Comparison of ENCODE assay signal across 18 mouse cellular contexts in genomic region chr4:10421354-10421753, GRCm38 (mm10).
DNase-seq lines count a peak whose midpoint lies in the region; ATAC-seq and TF ChIP-seq lines count a peak whose summit lies in the region.
"Had no signal": no experiment of that assay in that cellular context is flagged by ENCODE, and none has a peak within 500 bp of the region (broad histone marks: within the 10 kb centered on the region; RNA-seq: fewer than 3 reads in every experiment).

No protein-coding gene starts in this region.

- H3K36me3 ChIP-seq in forebrain, postnatal 0 days (ENCODE audit: insufficient read depth), result no peaks in the 10 kb centered on the region
- no peaks in the 10 kb centered on the region for H3K36me3 ChIP-seq in forebrain, embryonic 13.5 days (ENCODE audit: poor library complexity, severe bottlenecking)
- H3K36me3 ChIP-seq in kidney, postnatal 0 days (ENCODE audit: insufficient read depth, low read length), result no peaks in the 10 kb centered on the region
- no peaks in the 10 kb centered on the region for H3K36me3 ChIP-seq in lung, embryonic 14.5 days (ENCODE audit: insufficient read depth)
- H3K36me3 ChIP-seq: embryonic facial prominence, embryonic 12.5 days; hindbrain, embryonic 13.5 days; limb, embryonic 12.5 days; neural tube, embryonic 12.5 days had no signal

- peak; percentile 13 for DNase-seq in forebrain, postnatal 0 days
- peak; percentile 47 for DNase-seq in kidney, postnatal 0 days (ENCODE audit: low spot score)
- no peak for DNase-seq in kidney, postnatal 36 days
- DNase-seq in lung, embryonic 14.5 days, result peak; percentile 41
- no peak for DNase-seq in lung, postnatal 25 days (ENCODE audit: low spot score)
- peak; percentile 15 for DNase-seq in brain, embryonic 14.5 days (ENCODE audit: low read depth)
- no peak for DNase-seq in heart, adult 9 months (ENCODE audit: low spot score in 2 of 2)
- DNase-seq: cerebellum, adult 8-10 months; gastrocnemius, postnatal 10 days; heart, postnatal 10 days; lung, postnatal 4 days; right cerebral cortex, adult 18-20 months; thymus, postnatal 14 days had no signal

- ATAC-seq in forebrain, postnatal 0 days, result peak; percentile 56
- ATAC-seq in forebrain, embryonic 13.5 days, result no peak
- no peak for ATAC-seq in kidney, postnatal 0 days (replicated peaks; ENCODE audit: low FRiP score, low read depth)
- ATAC-seq in lung, embryonic 14.5 days (ENCODE audit: insufficient read depth), result no peak

- H3K27ac ChIP-seq in forebrain, postnatal 0 days (ENCODE audit: low read depth, low read length), result no peak overlapping the region
- H3K27ac ChIP-seq in forebrain, embryonic 13.5 days, result no peak overlapping the region
- no peak overlapping the region for H3K27ac ChIP-seq in kidney, postnatal 0 days
- H3K27ac ChIP-seq in lung, embryonic 14.5 days (ENCODE audit: low read depth), result no peak overlapping the region
- H3K27ac ChIP-seq: embryonic facial prominence, embryonic 12.5 days; hindbrain, embryonic 13.5 days; limb, embryonic 12.5 days; neural tube, embryonic 12.5 days had no signal

- no peaks in the 10 kb centered on the region for H3K27me3 ChIP-seq in forebrain, postnatal 0 days (ENCODE audit: insufficient read depth, low read length)
- H3K27me3 ChIP-seq in forebrain, embryonic 13.5 days, result no peaks in the 10 kb centered on the region
- H3K27me3 ChIP-seq in kidney, postnatal 0 days (ENCODE audit: insufficient read depth, low read length), result no peaks in the 10 kb centered on the region
- H3K27me3 ChIP-seq in lung, embryonic 14.5 days (ENCODE audit: insufficient read depth, low read length), result no peaks in the 10 kb centered on the region
- H3K27me3 ChIP-seq: embryonic facial prominence, embryonic 12.5 days; hindbrain, embryonic 13.5 days; limb, embryonic 12.5 days; neural tube, embryonic 12.5 days had no signal

- peak; percentile 44 for TF ChIP-seq CTCF in forebrain, postnatal 0 days (IDR thresholded peaks at IDR 0.05; ENCODE audit: low read depth)
- TF ChIP-seq CTCF in kidney, postnatal 0 days (IDR thresholded peaks at IDR 0.05; ENCODE audit: low read depth), result peak; percentile 47
- TF ChIP-seq CTCF in lung, embryonic 14.5 days (IDR thresholded peaks at IDR 0.05; ENCODE audit: low read depth), result peak; percentile 26; the same call in 1 of the 2 replicates
- TF ChIP-seq CTCF in brain, embryonic 14.5 days (IDR thresholded peaks at IDR 0.05; ENCODE audit: borderline replicate concordance, extremely low read depth, insufficient read depth, insufficient read length), result no peak

- H3K9me3 ChIP-seq in forebrain, postnatal 0 days (ENCODE audit: low read length), result no peaks in the 10 kb centered on the region
- H3K9me3 ChIP-seq in forebrain, embryonic 13.5 days (replicated peaks), result no peaks in the 10 kb centered on the region
- no peaks in the 10 kb centered on the region for H3K9me3 ChIP-seq in kidney, postnatal 0 days (replicated peaks; ENCODE audit: low read length)
- H3K9me3 ChIP-seq in lung, embryonic 14.5 days (ENCODE audit: low read depth, low read length), result no peaks in the 10 kb centered on the region
- H3K9me3 ChIP-seq: embryonic facial prominence, embryonic 12.5 days; hindbrain, embryonic 13.5 days; limb, embryonic 12.5 days; neural tube, embryonic 12.5 days had no signal

- 61% methylated on average over 1 of the region's 1 CpGs for WGBS in forebrain, postnatal 0 days
- WGBS in forebrain, embryonic 13.5 days, result 62% methylated on average over 1 of the region's 1 CpGs
- 38% methylated on average over 1 of the region's 1 CpGs for WGBS in kidney, postnatal 0 days
- WGBS in lung, embryonic 14.5 days, result 38% methylated on average over 1 of the region's 1 CpGs

- H3K4me2 ChIP-seq in forebrain, postnatal 0 days (ENCODE audit: low read depth), result no peak overlapping the region
- H3K4me2 ChIP-seq in forebrain, embryonic 13.5 days, result no peak overlapping the region
- no peak overlapping the region for H3K4me2 ChIP-seq in kidney, postnatal 0 days (ENCODE audit: low read length)
- no peak overlapping the region for H3K4me2 ChIP-seq in lung, embryonic 14.5 days
- H3K4me2 ChIP-seq: embryonic facial prominence, embryonic 12.5 days; hindbrain, embryonic 13.5 days; limb, embryonic 12.5 days; neural tube, embryonic 12.5 days had no signal

- H3K4me3 ChIP-seq in forebrain, postnatal 0 days (ENCODE audit: low read depth, low read length), result no peak overlapping the region
- H3K4me3 ChIP-seq in forebrain, embryonic 13.5 days, result no peak overlapping the region
- no peak overlapping the region for H3K4me3 ChIP-seq in kidney, postnatal 0 days (replicated peaks; ENCODE audit: low read depth, low read length)
- no peak overlapping the region for H3K4me3 ChIP-seq in lung, embryonic 14.5 days (ENCODE audit: low read depth, low read length)
- H3K4me3 ChIP-seq: embryonic facial prominence, embryonic 12.5 days; hindbrain, embryonic 13.5 days; limb, embryonic 12.5 days; neural tube, embryonic 12.5 days had no signal

- H3K9ac ChIP-seq in forebrain, postnatal 0 days, result no peak overlapping the region
- no peak overlapping the region for H3K9ac ChIP-seq in forebrain, embryonic 13.5 days
- H3K9ac ChIP-seq in kidney, postnatal 0 days (ENCODE audit: low read depth, low read length), result no peak overlapping the region
- H3K9ac ChIP-seq in lung, embryonic 14.5 days, result no peak overlapping the region
- H3K9ac ChIP-seq: embryonic facial prominence, embryonic 12.5 days; hindbrain, embryonic 13.5 days; limb, embryonic 12.5 days; neural tube, embryonic 12.5 days had no signal

- H3K4me1 ChIP-seq in forebrain, postnatal 0 days (ENCODE audit: insufficient read depth), result no peaks in the 10 kb centered on the region
- H3K4me1 ChIP-seq in forebrain, embryonic 13.5 days, result no peaks in the 10 kb centered on the region
- H3K4me1 ChIP-seq in kidney, postnatal 0 days (replicated peaks; ENCODE audit: insufficient read depth, low read length), result no peaks in the 10 kb centered on the region
- H3K4me1 ChIP-seq in lung, embryonic 14.5 days (ENCODE audit: insufficient read depth), result no peaks in the 10 kb centered on the region
- H3K4me1 ChIP-seq: embryonic facial prominence, embryonic 12.5 days; hindbrain, embryonic 13.5 days; limb, embryonic 12.5 days; neural tube, embryonic 12.5 days had no signal

- TF ChIP-seq POLR2A in brain, embryonic 14.5 days (IDR thresholded peaks at IDR 0.05; ENCODE audit: borderline replicate concordance, extremely low read depth, insufficient read depth, insufficient read length, poor library complexity, severe bottlenecking), result no peak

Comparison
In these comparisons a context has a peak if more than half of its experiments do, and no peak if none do; other contexts are left out.
1. DNase-seq: peak in forebrain, postnatal 0 days (single experiment), kidney, postnatal 0 days (single experiment), lung, embryonic 14.5 days (single experiment) and brain, embryonic 14.5 days (single experiment); none in kidney, postnatal 36 days (0 of 2), lung, postnatal 25 days (single experiment) and heart, adult 9 months (0 of 2).